Mouse (Mus musculus) left cerebral cortex, postnatal 36 days (tissue): ENCODE data around the gene Sctr. TPM values are rescaled to one million over a fixed set of nuclear protein-coding genes. Genes with fewer than 3 reads are reported as not detected.

ENCODE experiments used
- DNase-seq, 2 experiments: peaks; one replicate each; pipeline ENCODE4 v3.0.0; 2021 to 2022; ENCODE audit warnings: low spot score in 2 of 2, mixed read lengths in 1 of 2
- intact Hi-C: fragments of 180-260 bp; cut with DNase I; formaldehyde crosslinking; loops from one replicate; pipeline ENCODE4 v1.15.1; 2025
- total RNA-seq, 2 experiments: library from RNA; stranded (reverse); gene quantifications; 2 replicates each; pipeline ENCODE4 v1.2.3; 2021

The Sctr gene
- total RNA-seq: under 1 TPM; 0.35 to 0.43 TPM

- intact Hi-C loops: no loop called here
Observed at GRCm38 (mm10) chr1:120006844-120007790, at the start of gene Sctr. TSS of gene Sctr (plus strand) at chr1:120006894.

GRCm38 (mm10) chr1:119957716-119958222, 48.9 kb upstream of the Sctr start:
- intact Hi-C loops: no loop called here
- DNase-seq: no peak

More at GRCm38 (mm10) chr1:120006844-120007790, at the start of gene Sctr:
- no peak for DNase-seq

GRCm38 (mm10) chr1:119959464-119959863, 47.2 kb upstream of the Sctr start:
- intact Hi-C loops: no loop called here
- DNase-seq: no peak

- intact Hi-C loops: no loop called here
- DNase-seq: no peak
Observed at GRCm38 (mm10) chr1:119959920-119960319, 46.8 kb upstream of the Sctr start.

DNA sequence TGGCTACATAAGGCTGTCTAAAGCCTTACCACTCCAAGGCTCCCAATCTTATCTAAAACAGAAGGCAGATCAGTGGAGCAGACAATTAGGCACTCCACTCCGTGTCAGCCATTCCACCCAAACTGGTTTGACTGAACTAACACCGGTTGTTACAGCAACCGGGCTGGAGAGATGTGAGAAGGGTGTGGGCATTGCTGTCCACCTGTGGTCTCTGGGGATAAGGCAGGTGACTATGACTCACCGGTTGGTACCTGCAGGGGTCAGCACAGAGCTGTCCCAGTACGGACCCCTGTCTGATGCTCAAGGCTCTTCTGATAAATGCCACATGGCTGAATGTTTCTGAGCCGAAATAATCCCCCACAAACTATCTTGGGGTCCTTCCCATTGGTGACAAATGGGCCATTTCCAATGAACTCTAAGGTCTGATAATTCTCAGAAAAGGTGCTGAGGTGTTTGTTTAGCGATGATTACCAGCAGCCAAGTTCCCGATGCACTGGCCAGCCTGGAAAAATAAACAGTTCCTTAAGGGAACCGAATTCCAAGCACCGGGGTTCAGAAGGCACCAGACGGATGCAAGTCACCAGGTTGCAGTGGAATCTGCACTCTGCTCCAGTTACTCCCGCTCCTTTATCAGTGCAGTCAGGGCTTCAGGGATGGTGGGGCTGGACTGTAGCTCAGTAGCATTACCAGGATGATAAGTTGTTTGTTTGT, 40.7 kb upstream of the Sctr start:
- intact Hi-C loops: no loop called here
- DNase-seq: no peak

DNA sequence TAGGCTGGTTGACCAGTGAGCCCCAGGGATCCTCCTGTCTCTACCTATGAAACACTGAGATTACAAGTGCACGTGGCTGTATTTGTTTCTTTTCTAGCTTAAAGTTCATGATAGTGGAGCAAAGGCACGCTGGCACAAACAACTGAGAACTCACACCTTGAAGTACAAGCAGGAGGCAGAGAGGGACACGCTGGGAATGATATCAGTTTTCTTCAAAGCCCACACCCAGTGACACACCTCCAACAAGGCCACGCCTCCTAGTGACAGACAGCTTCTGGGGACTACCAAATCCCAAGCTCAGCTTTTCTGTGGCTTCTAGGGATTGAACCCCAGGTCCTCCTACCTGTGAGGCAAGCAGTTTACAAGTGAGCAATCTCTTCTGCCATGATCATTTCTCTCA, 33.6 kb upstream of the Sctr start:
- DNase-seq: no peak
- intact Hi-C loops: no loop called here

DNA sequence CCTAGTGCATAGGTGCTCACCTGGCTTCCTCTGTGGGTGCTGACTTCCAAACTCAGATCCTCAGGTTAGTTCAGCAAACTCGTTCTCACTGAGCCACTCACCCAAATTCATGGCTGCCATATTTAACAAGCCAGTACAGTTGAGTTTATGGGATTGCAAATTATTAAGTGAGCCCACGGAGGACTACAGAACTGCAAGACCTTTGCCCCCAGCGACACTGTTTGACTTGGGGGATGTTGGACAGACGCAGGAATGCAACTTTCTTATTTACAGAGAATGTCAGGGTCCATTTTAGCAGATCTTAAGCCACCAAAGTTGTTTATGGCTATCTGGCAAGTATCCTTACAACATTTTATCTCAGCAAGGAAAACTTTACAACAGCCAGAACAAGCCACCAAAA, 31.6 kb upstream of the Sctr start:
- intact Hi-C loops: no loop called here
- DNase-seq: no peak

DNA sequence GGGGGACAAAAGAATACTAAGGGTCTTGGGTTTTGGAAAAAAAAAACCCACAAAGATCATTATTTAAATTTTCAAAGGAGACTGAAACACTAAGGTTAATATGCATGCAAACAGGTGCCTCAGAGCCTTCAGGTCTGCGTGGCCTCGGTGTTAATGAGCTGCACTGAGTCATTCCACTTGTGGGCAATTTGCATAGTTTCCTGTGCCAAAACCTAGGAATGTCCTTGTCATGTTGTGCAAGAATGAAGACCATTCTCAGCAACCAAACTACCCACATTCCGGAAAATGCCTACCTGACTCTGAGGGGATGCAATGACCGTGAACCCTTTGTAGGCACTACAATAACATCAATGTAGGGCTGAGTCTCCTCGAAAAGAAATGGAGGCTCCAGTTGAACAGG, 20.1 kb upstream of the Sctr start:
- DNase-seq: no peak
- intact Hi-C loops: no loop called here

- intact Hi-C loops: no loop called here
- peak; percentile 64 to 65 for DNase-seq
Observed at GRCm38 (mm10) chr1:119996798-119997581, 9.7 kb upstream of the Sctr start, which contains the start of gene Cfap221. TSS of gene Cfap221 (minus strand) at chr1:119997234.

GRCm38 (mm10) chr1:119997644-119998043, 9.1 kb upstream of the Sctr start:
- DNase-seq: no peak
- intact Hi-C loops: no loop called here

GRCm38 (mm10) chr1:120007851-120008588, 1.3 kb downstream of the Sctr start:
- DNase-seq: no peak
- intact Hi-C loops: no loop called here

- no peak for DNase-seq
- intact Hi-C loops: no loop called here
Observed at GRCm38 (mm10) chr1:120012638-120013037, 5.9 kb downstream of the Sctr start.

GRCm38 (mm10) chr1:120013111-120013510, 6.4 kb downstream of the Sctr start:
- intact Hi-C loops: no loop called here
- DNase-seq: peak; percentile 43 to 61

GRCm38 (mm10) chr1:120016240-120016639, 9.5 kb downstream of the Sctr start:
- no peak for DNase-seq
- intact Hi-C loops: no loop called here

- no peak for DNase-seq
- intact Hi-C loops: no loop called here
Observed at GRCm38 (mm10) chr1:120018900-120019299, 12.2 kb downstream of the Sctr start.

GRCm38 (mm10) chr1:120019428-120019827, 12.7 kb downstream of the Sctr start:
- DNase-seq: no peak
- intact Hi-C loops: no loop called here

DNA sequence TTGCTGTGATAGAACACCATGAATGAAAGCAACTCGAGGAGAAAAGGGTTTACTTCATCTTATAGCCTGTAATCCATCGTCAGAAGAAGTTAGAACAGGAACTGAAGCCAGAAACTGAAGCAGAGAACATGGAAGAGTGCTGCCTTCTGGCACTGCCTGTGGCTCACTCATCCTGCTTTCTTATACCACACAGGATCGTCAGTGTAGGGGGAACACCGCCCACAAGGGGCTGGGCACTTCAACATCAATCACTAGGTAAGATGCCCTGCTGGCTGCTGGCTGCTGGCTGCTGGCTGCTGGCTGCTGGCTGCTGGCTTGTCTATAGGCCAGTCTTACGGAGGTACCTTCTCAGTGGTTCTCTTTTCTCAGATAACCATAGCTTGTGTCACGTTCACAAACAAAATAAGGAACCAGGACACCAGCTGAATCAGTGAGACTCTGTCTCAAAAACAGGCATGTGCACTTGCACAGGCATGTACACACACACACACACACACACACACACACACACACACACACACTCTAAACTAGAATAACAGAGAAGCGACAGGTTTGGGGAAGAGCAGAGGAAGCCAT, 13.7 kb downstream of the Sctr start:
- DNase-seq: no peak
- intact Hi-C loops: no loop called here

DNA sequence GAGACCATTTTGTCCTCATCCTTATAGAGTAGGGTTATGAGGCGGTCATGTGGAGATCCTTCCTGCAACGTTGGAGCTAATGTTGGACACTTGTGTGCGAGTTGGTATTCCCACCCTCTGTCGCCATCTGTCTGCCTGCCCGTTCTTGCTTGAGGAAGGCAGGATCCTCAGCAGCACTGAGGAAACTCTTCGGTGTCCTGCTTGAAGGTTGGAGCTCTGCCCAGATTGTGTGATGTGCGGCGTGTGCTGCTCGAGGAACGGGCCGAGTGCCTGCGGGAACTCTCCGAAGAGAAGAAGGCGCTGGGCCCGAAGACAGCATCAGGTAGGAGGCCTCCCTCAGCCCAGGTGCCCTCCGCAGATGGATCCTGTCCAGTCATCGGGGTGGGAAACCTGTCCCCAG, 15.3 kb downstream of the Sctr start:
- DNase-seq: peak; percentile 33 to 34
- intact Hi-C loops: no loop called here
